Mouse (Mus musculus): ENCODE results near the gene Rreb1. TPM values are rescaled to one million over a fixed set of nuclear protein-coding genes. Genes with fewer than 3 reads are reported as not detected.
"Not testable (repeated sequence)": the region's sequence is repeated elsewhere in the genome, so short reads cannot be mapped to it uniquely, and the experiment has no call there.

Rreb1 gene
- polyA plus RNA-seq, 1 experiment from 2014 or later: 4.8 TPM

DNA sequence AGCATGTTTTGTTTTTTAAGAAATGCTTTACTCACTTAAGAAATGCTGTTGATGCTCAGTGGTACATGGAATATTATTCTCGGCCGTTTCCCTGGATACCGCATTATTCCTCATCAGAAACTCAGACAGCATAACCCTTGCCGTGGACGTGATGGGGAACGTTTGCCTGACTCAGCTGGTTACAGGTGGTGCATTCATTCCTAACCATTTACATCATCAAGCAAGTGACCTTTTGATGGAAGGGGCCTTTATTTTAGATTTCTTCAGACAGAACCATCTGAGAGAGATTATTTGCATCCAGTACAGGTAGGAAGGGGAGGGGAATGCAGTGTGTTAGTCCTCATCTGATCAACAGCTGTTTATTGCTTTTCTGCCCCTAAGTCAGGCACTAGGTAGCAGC is 50.7 kb downstream of the Rreb1 start:
- H3K4me3 ChIP-seq (replicated peaks): no peak overlapping the region
- no peak overlapping the region for H3K27ac ChIP-seq
- H3K4me2 ChIP-seq: peak overlapping the region; percentile 97
- ATAC-seq (ENCODE audit: low read depth) (no peak), DNase-seq (no peak)
- 50% methylated on average over 6 of the region's 6 CpGs for WGBS (ENCODE audit: insufficient replicate concordance)
- no peaks in the 10 kb centered on the region for H3K27me3 ChIP-seq
- H3K9me3 ChIP-seq (replicated peaks): no peaks in the 10 kb centered on the region
- H3K9ac ChIP-seq: no peak overlapping the region
- peaks cover 83% of the 10 kb centered on the region for H3K4me1 ChIP-seq (replicated peaks)
- no peaks in the 10 kb centered on the region for H3K36me3 ChIP-seq

DNA sequence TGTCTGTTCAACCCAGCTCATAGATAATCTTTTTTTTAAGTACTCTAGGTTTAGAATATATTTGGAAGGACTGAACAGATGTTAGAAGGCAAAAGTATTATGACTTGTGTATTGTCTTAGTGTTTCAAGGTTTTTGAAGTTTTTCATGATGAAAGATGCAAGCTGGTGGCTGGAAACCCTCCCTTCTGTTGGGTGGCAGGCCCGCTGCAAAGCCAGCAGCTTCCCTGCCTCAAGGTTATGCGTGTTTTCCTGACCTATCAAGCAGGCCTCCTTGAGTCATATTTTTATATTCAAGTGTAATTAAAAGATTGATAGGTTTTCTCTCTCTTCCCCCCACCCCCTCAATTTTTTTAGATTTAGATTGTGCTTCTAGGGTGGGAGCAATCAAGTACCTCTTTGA is 52.1 kb downstream of the Rreb1 start:
- Histone ChIP-seq H3K4me1 (replicated peaks) (peaks cover 73% of the 10 kb centered on the region), H3K4me3 (replicated peaks) (no peak overlapping the region), H3K36me3 (no peaks in the 10 kb centered on the region), H3K9me3 (replicated peaks) (no peaks in the 10 kb centered on the region), H3K9ac (no peak overlapping the region), H3K27me3 (no peaks in the 10 kb centered on the region), H3K4me2 (no peak overlapping the region), H3K27ac (0 out of 2 replicates have a peak overlapping the region, but pooled peaks have one; percentile 44)
- WGBS (ENCODE audit: insufficient replicate concordance): 54% methylated on average over 2 of the region's 2 CpGs
- DNase-seq: no peak
- ATAC-seq (ENCODE audit: low read depth): no peak

GRCm38 (mm10) chr13:37830874-37831311 is 52.7 kb downstream of the Rreb1 start:
- peak overlapping the region; percentile 27; the same call in 1 of the 2 replicates for H3K9ac ChIP-seq
- no peak overlapping the region; the same call in 1 of the 2 replicates for H3K4me3 ChIP-seq (replicated peaks)
- 41% methylated on average over 4 of the region's 4 CpGs for WGBS (ENCODE audit: insufficient replicate concordance)
- H3K4me2 ChIP-seq: peak overlapping the region; percentile 32
- H3K36me3 ChIP-seq: no peaks in the 10 kb centered on the region
- H3K4me1 ChIP-seq (replicated peaks): peaks cover 72% of the 10 kb centered on the region
- no peak for DNase-seq
- no peaks in the 10 kb centered on the region for H3K9me3 ChIP-seq (replicated peaks)
- no peak for ATAC-seq (ENCODE audit: low read depth)
- H3K27ac ChIP-seq: peak overlapping the region; percentile 44
- no peaks in the 10 kb centered on the region for H3K27me3 ChIP-seq

DNA sequence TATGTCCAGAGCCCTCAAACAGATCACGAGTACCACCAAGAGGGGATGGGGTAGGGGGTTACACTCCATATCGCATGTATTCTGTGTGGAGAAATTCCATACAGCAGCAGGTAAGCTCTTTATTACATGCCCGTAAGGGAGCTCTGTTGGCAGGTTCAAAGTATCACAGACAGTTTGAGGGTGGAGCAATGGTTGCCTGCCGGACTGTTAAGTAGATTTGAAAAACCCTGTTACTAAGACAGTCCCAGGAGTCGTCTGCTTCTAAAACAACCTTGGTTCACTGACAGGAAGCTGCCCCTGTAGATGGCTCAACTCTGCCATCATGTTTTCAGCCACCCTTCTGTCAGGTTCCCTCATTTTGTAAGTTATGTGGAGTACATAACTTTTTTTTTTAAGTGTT is 54.3 kb downstream of the Rreb1 start:
- no peak overlapping the region for H3K9ac ChIP-seq
- no peak for DNase-seq
- H3K4me2 ChIP-seq: peak overlapping the region; percentile 21
- no peak overlapping the region for H3K4me3 ChIP-seq (replicated peaks)
- no peaks in the 10 kb centered on the region for H3K27me3 ChIP-seq
- 38% methylated on average over 5 of the region's 5 CpGs for WGBS (ENCODE audit: insufficient replicate concordance)
- ATAC-seq (ENCODE audit: low read depth): no peak
- H3K4me1 ChIP-seq (replicated peaks): peaks cover 83% of the 10 kb centered on the region
- H3K9me3 ChIP-seq (replicated peaks): no peaks in the 10 kb centered on the region
- peak overlapping the region; percentile 44 for H3K27ac ChIP-seq
- H3K36me3 ChIP-seq: no peaks in the 10 kb centered on the region

DNA sequence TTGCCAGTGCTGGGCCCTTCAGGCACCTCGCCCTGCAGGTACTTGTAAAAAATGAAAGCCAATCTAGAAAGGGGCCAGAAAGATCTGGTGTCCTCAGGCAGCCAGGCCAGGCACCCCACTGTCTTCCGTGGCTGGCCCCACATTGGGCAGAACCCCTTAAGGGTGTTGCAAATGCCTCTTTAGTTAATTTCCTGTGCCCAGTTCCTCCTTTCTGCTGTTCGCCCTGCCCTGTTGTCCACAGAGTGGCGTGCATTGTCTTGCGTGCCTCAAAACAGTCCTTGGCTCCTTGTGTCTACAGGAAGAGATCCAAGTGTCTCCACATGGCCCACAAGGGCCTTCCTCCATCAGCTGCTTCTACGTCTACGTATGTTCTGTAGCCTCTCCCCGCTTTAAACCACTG is 55.3 kb downstream of the Rreb1 start:
- H3K9me3 ChIP-seq (replicated peaks): no peaks in the 10 kb centered on the region
- H3K27ac ChIP-seq: peak overlapping the region; percentile 58; the same call in 1 of the 2 replicates
- peak overlapping the region; percentile 3; the same call in 1 of the 2 replicates for H3K9ac ChIP-seq
- DNase-seq (no peak), ATAC-seq (ENCODE audit: low read depth) (no peak)
- H3K27me3 ChIP-seq: no peaks in the 10 kb centered on the region
- H3K36me3 ChIP-seq: no peaks in the 10 kb centered on the region
- H3K4me3 ChIP-seq (replicated peaks): no peak overlapping the region
- peaks cover 80% of the 10 kb centered on the region for H3K4me1 ChIP-seq (replicated peaks)
- peak overlapping the region; percentile 21; the same call in 1 of the 2 replicates for H3K4me2 ChIP-seq
- 63% methylated on average over 8 of the region's 8 CpGs for WGBS (ENCODE audit: insufficient replicate concordance)

- H3K4me3 ChIP-seq (replicated peaks): no peak overlapping the region
- WGBS (ENCODE audit: insufficient replicate concordance): 86% methylated on average over 1 of the region's 1 CpGs
- no peak overlapping the region for H3K27ac ChIP-seq
- H3K4me1 ChIP-seq (replicated peaks): peaks cover 65% of the 10 kb centered on the region
- H3K36me3 ChIP-seq: no peaks in the 10 kb centered on the region
- DNase-seq (no peak), ATAC-seq (ENCODE audit: low read depth) (no peak)
- H3K9ac ChIP-seq: no peak overlapping the region
- H3K9me3 ChIP-seq (replicated peaks): no peaks in the 10 kb centered on the region
- H3K4me2 ChIP-seq: no peak overlapping the region
- no peaks in the 10 kb centered on the region for H3K27me3 ChIP-seq
These were observed 57.1 kb downstream of the Rreb1 start for GRCm38 (mm10) chr13:37835296-37835695.

GRCm38 (mm10) chr13:37835811-37836210 is 57.6 kb downstream of the Rreb1 start:
- H3K4me2 ChIP-seq; H3K9me3 ChIP-seq (replicated peaks); H3K4me3 ChIP-seq (replicated peaks); DNase-seq; H3K36me3 ChIP-seq; H3K27me3 ChIP-seq; H3K9ac ChIP-seq; H3K27ac ChIP-seq; ATAC-seq (ENCODE audit: low read depth): not testable (repeated sequence)
- 75% methylated on average over 9 of the region's 9 CpGs for WGBS (ENCODE audit: insufficient replicate concordance)
- peaks cover 60% of the 10 kb centered on the region for H3K4me1 ChIP-seq (replicated peaks)

- Histone ChIP-seq H3K36me3 (no peaks in the 10 kb centered on the region), H3K4me1 (replicated peaks) (peaks cover 58% of the 10 kb centered on the region), H3K4me2 (no peak overlapping the region), H3K4me3 (replicated peaks) (no peak overlapping the region), H3K27ac (no peak overlapping the region), H3K9me3 (replicated peaks) (no peaks in the 10 kb centered on the region), H3K9ac (no peak overlapping the region), H3K27me3 (no peaks in the 10 kb centered on the region)
- WGBS (ENCODE audit: insufficient replicate concordance): 59% methylated on average over 3 of the region's 3 CpGs
- ATAC-seq (ENCODE audit: low read depth): no peak
- DNase-seq: no peak
These were observed 59.2 kb downstream of the Rreb1 start for GRCm38 (mm10) chr13:37837372-37837771.

DNA sequence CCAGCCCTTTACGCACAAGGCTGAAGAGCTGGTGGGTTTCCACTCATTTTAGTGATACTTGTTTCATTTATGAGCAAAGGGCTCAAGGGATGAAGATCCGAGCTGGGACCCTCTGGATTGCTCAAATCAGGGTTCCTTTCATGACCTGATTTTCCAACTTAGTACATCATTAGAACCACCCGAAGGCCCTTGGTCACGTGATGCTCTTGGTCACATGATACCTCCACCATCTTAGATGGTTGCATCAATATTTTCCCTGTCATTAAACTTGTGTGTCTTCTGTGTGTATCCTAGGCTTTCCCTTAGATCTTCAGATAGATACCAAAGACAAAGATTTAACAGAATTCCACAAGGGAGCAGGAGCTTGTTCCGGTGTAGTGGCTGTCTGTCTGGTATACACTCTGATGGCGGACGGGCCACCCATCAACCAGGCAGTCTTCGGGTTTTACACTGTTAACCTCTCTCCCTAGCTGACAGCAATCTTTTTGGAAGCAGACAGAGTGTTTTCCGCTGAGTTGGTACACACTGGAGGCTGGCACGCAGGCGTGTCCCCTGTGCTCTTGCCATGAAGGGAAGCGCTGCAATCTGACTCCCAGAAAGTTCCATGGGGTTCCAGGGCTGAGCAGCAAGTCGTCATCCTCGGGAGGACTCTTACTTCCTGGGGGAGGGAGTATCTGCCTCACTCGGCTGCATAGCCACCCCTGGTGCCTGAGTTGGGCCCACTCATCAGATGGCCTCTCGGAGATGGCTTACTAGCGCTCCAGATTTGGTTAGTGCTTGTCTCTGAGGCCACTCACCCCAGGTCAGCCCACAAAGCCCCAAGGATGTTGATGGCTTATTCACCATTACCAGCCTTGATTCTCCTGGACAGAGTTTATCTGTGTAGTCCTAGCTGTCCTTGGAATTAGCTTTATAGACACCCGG is 60.3 kb downstream of the Rreb1 start:
- WGBS (ENCODE audit: insufficient replicate concordance): 78% methylated on average over 18 of the region's 18 CpGs
- no peaks in the 10 kb centered on the region for H3K36me3 ChIP-seq
- H3K9me3 ChIP-seq (replicated peaks): no peaks in the 10 kb centered on the region
- ATAC-seq (ENCODE audit: low read depth) (no peak), DNase-seq (no peak)
- H3K4me3 ChIP-seq (replicated peaks): no peak overlapping the region
- H3K4me1 ChIP-seq (replicated peaks): peaks cover 58% of the 10 kb centered on the region
- H3K9ac ChIP-seq: no peak overlapping the region
- H3K4me2 ChIP-seq: no peak overlapping the region
- H3K27me3 ChIP-seq: no peaks in the 10 kb centered on the region
- H3K27ac ChIP-seq: no peak overlapping the region

GRCm38 (mm10) chr13:37843241-37843640 is 65.0 kb downstream of the Rreb1 start:
- Histone ChIP-seq H3K36me3 (no peaks in the 10 kb centered on the region), H3K4me2 (no peak overlapping the region), H3K9ac (no peak overlapping the region), H3K27me3 (no peaks in the 10 kb centered on the region), H3K4me3 (replicated peaks) (no peak overlapping the region), H3K4me1 (replicated peaks) (peaks cover 68% of the 10 kb centered on the region), H3K9me3 (replicated peaks) (no peaks in the 10 kb centered on the region), H3K27ac (peak overlapping the region; percentile 48)
- 67% methylated on average over 7 of the region's 7 CpGs for WGBS (ENCODE audit: insufficient replicate concordance)
- DNase-seq (no peak), ATAC-seq (ENCODE audit: low read depth) (no peak)

- DNase-seq: no peak
- no peaks in the 10 kb centered on the region for H3K9me3 ChIP-seq (replicated peaks)
- H3K4me3 ChIP-seq (replicated peaks): no peak overlapping the region
- no peak for ATAC-seq (ENCODE audit: low read depth)
- no peak overlapping the region for H3K4me2 ChIP-seq
- H3K36me3 ChIP-seq: no peaks in the 10 kb centered on the region
- peak overlapping the region; percentile 26; the same call in 1 of the 2 replicates for H3K9ac ChIP-seq
- H3K27me3 ChIP-seq: no peaks in the 10 kb centered on the region
- peak overlapping the region; percentile 48 for H3K27ac ChIP-seq
- peaks cover 71% of the 10 kb centered on the region for H3K4me1 ChIP-seq (replicated peaks)
- 32% methylated on average over 10 of the region's 10 CpGs for WGBS (ENCODE audit: insufficient replicate concordance)
These were observed 65.6 kb downstream of the Rreb1 start for GRCm38 (mm10) chr13:37843844-37844243.
